Mouse (Mus musculus) limb, embryonic 15.5 days (tissue): Measurements from ENCODE around the gene Tcta. TPM values are rescaled to one million over a fixed set of nuclear protein-coding genes. Genes with fewer than 3 reads are reported as not detected.
"Not testable (repeated sequence)": the region's sequence is repeated elsewhere in the genome, so short reads cannot be mapped to it uniquely, and the experiment has no call there.

Experiments
- ATAC-seq: fragments of 200-750 bp; cut with Nextera tagmentation; 2 replicates; pipeline ENCODE4 v1.8.0; 2017; ENCODE audit warnings: low read depth, moderate TSS enrichment; ENCODE audit not compliant: insufficient number of reproducible peaks, low FRiP score, low TSS enrichment
- H3K27ac ChIP-seq: fragments of 300-500 bp; sonication (generic); 2 replicates; pipeline ENCODE4 v1.5.1; 2015; ENCODE audit warnings: moderate library complexity, mild to moderate bottlenecking, inconsistent platforms
- H3K27me3 ChIP-seq: fragments of 300-500 bp; sonication (generic); 2 replicates; pipeline ENCODE4 v1.6.1; 2015; ENCODE audit warnings: inconsistent platforms
- H3K36me3 ChIP-seq: fragments of 300-500 bp; sonication (generic); 2 replicates; pipeline ENCODE4 v1.6.1; 2015; ENCODE audit warnings: inconsistent platforms
- H3K4me1 ChIP-seq: fragments of 300-500 bp; sonication (generic); 2 replicates; pipeline ENCODE4 v1.6.1; 2015; ENCODE audit warnings: inconsistent platforms
- H3K4me2 ChIP-seq: fragments of 300-500 bp; sonication (generic); 2 replicates; pipeline ENCODE4 v1.6.1; 2015; ENCODE audit warnings: mild to moderate bottlenecking, inconsistent platforms
- H3K4me3 ChIP-seq: fragments of 300-500 bp; sonication (generic); 2 replicates; pipeline ENCODE4 v1.5.1; 2015; ENCODE audit warnings: mild to moderate bottlenecking, inconsistent platforms
- H3K9ac ChIP-seq: fragments of 300-500 bp; sonication (generic); 2 replicates; pipeline ENCODE4 v1.6.1; 2015; ENCODE audit warnings: inconsistent platforms
- H3K9me3 ChIP-seq: fragments of 300-500 bp; sonication (generic); 2 replicates; pipeline ENCODE4 v1.6.1; 2016; ENCODE audit warnings: inconsistent platforms
- WGBS: fragments of 180-500 bp; shearing (Covaris S2); methylation state at CpG from one replicate; pipeline ENCODE4 v1.1.7; 2015; 5-methylcytosine and 5-hydroxymethylcytosine counted together
- polyA plus RNA-seq: library from polyadenylated mRNA; unstranded; fragments of >200 nt; fragmentation: Nextera tagmentation; extraction: Ambion mirVana; gene quantifications from 2 replicates; pipeline ENCODE4 v1.2.1, GENCODE M21; 2015

Tcta gene
- polyA plus RNA-seq, 1 experiment from 2014 or later: 44.3 TPM

GRCm38 (mm10) chr9:108340258-108341138, 34.5 kb upstream of the Tcta start:
- peak overlapping the region; percentile 93 for H3K9ac ChIP-seq
- peak overlapping the region; percentile 74 for H3K4me3 ChIP-seq
- no peaks in the 10 kb centered on the region for H3K9me3 ChIP-seq
- 57% methylated on average over 10 of the region's 10 CpGs for WGBS
- H3K27ac ChIP-seq: peak overlapping the region; percentile 96
- peak overlapping the region; percentile 71 for H3K4me2 ChIP-seq
- H3K27me3 ChIP-seq: no peaks in the 10 kb centered on the region
- ATAC-seq: no peak
- H3K4me1 ChIP-seq: peaks cover 28% of the 10 kb centered on the region
- H3K36me3 ChIP-seq: peaks cover 13% of the 10 kb centered on the region

GRCm38 (mm10) chr9:108339886-108340257, 33.9 kb upstream of the Tcta start:
- peak overlapping the region; percentile 93 for H3K9ac ChIP-seq
- peak overlapping the region; percentile 74 for H3K4me3 ChIP-seq
- 5% methylated on average over 20 of the region's 20 CpGs for WGBS
- H3K9me3 ChIP-seq: no peaks in the 10 kb centered on the region
- peaks cover 28% of the 10 kb centered on the region for H3K4me1 ChIP-seq
- peak overlapping the region; percentile 96 for H3K27ac ChIP-seq
- peak overlapping the region; percentile 71 for H3K4me2 ChIP-seq
- H3K27me3 ChIP-seq: no peaks in the 10 kb centered on the region
- no peak for ATAC-seq
- peaks cover 19% of the 10 kb centered on the region for H3K36me3 ChIP-seq

DNA sequence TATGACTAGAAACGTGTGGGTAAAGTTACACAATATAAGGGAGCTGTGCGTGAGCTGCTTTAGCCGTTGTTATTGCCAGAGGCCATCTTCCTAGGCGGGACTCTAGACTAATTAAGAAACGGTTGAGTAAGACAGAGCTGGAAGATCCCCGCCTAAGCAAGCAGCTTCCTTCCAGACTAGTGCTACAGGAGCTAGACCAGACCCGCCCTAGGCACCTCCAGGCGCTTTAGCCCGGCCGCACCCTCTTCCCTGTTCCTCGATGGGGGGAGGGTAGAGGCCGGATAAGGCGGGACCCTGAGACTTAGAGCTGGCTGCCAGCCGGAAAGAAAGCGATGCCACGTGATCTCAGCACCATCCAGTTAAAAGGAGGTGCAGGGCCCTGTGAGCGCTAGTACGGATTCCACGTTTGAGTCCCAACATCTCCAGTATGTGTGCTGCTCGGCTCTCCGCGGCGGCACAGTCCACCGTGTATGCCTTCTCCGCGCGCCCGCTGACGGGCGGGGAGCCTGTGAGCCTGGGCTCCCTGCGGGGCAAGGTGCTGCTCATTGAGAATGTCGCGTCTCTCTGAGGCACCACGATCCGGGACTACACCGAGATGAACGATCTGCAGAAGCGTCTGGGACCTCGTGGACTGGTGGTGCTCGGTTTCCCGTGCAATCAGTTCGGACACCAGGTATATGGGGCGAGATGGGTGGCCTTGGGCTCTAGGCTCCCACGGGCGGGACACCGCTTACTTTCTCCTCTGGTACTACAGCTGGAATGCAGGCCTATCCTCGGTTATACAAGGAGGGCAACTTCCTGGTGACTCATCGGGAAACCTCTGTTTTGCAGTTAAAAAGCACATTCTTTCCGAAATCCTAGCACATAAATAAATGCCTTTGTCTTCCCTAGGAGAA, 33.2 kb upstream of the Tcta start, which contains the start of gene Gpx1:
Gpx1 (plus strand) TSS at position 18 of the 896 bp plus-strand sequence.
- peaks cover 27% of the 10 kb centered on the region for H3K36me3 ChIP-seq
- peak within 1 kb of the TSS; percentile 74 for H3K4me3 ChIP-seq
- no peaks in the 10 kb centered on the region for H3K27me3 ChIP-seq
- H3K4me1 ChIP-seq: peaks cover 28% of the 10 kb centered on the region
- peak within 1 kb of the TSS; percentile 71 for H3K4me2 ChIP-seq
- no peaks in the 10 kb centered on the region for H3K9me3 ChIP-seq
- ATAC-seq: peak; percentile 94
- under 1% methylated on average over 49 of the region's 49 CpGs for WGBS
- peak within 1 kb of the TSS; percentile 96 for H3K27ac ChIP-seq
- peak within 1 kb of the TSS; percentile 93 for H3K9ac ChIP-seq

DNA sequence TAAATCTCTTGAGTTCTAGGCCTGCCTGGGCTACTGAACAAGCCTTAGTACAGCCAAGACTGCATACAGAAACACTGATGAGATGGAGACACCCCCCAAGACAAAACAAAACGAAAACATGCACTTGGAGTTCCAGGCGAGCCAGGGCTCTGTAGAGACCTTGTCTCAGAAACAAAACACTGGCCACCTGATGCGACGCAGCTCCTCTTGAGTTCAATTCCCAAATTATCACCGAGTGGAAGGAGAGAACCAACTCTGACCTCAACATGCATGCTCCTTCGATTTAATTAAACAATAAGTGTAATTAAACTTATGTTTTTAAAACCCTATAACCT, 32.6 kb upstream of the Tcta start:
- 18% methylated on average over 6 of the region's 6 CpGs for WGBS

GRCm38 (mm10) chr9:108337848-108338550, 32.0 kb upstream of the Tcta start:
- Histone ChIP-seq H3K27ac (peak overlapping the region; percentile 96), H3K4me2 (peak overlapping the region; percentile 71; the same call in 1 of the 2 replicates), H3K4me1 (peaks cover 28% of the 10 kb centered on the region), H3K4me3 (no peak overlapping the region), H3K9me3 (no peaks in the 10 kb centered on the region), H3K36me3 (peaks cover 35% of the 10 kb centered on the region), H3K27me3 (no peaks in the 10 kb centered on the region), H3K9ac (no peak overlapping the region)
- 70% methylated on average over 10 of the region's 10 CpGs for WGBS
- ATAC-seq: no peak

More for the DNA sequence above, 32.6 kb upstream of the Tcta start:
- Histone ChIP-seq H3K27me3 (no peaks in the 10 kb centered on the region), H3K4me1 (peaks cover 28% of the 10 kb centered on the region), H3K9me3 (no peaks in the 10 kb centered on the region), H3K9ac (no peak overlapping the region), H3K4me2 (peak overlapping the region; percentile 71), H3K27ac (peak overlapping the region; percentile 96), H3K36me3 (peaks cover 32% of the 10 kb centered on the region), H3K4me3 (peak overlapping the region; percentile 74)
- no peak for ATAC-seq

DNA sequence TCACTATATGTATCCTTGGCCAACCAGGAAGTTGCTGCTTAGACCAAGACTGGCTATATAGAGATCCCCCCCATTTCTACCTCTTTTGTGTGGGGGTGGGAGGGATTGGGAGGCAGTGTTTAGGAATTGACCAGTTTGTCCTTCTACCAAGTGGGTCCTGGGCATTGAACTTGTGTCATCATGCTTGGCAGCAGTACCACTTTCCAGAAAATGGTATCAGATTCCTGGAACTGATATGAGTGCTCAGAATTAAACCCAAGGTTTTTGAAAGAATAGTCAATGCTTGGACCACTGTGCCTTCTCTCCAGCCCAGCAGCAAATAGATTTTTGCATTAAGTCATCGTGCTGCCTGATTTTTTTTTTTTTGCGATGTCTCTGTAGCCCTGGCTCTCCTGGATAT, 19.9 kb upstream of the Tcta start:
- Histone ChIP-seq H3K4me2 (no peak overlapping the region), H3K4me3 (no peak overlapping the region), H3K9ac (no peak overlapping the region), H3K9me3 (no peaks in the 10 kb centered on the region), H3K27me3 (no peaks in the 10 kb centered on the region), H3K4me1 (no peaks in the 10 kb centered on the region), H3K27ac (no peak overlapping the region), H3K36me3 (peaks cover 41% of the 10 kb centered on the region)
- ATAC-seq: no peak
- WGBS: 97% methylated on average over 2 of the region's 2 CpGs

DNA sequence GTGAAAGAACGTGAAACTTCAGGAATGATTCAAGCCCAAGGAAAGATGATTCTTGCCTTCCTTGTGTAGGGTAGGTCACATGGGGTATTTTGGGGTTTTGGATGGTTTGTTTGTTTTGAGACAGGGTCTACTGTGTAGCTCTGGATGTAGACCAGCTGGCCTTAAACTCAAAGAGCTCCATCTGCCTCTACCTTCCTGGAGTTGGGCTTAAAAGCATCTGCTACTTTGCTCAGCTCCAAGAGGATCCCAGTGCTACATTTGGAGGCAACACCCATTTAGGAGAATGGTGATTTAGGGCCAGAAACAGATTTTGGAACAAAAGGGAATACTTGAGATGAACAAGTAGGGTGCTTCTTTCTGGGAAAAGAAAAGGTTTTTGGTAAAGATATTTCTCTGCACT, 18.8 kb upstream of the Tcta start:
- Histone ChIP-seq H3K27ac (no peak overlapping the region), H3K27me3 (no peaks in the 10 kb centered on the region), H3K4me2 (no peak overlapping the region), H3K9me3 (no peaks in the 10 kb centered on the region), H3K9ac (no peak overlapping the region), H3K4me3 (no peak overlapping the region), H3K36me3 (peaks cover 36% of the 10 kb centered on the region), H3K4me1 (no peaks in the 10 kb centered on the region)
- WGBS: 98% methylated on average over 1 of the region's 1 CpGs
- ATAC-seq: no peak

- 91% methylated on average over 7 of the region's 7 CpGs for WGBS
- H3K4me1 ChIP-seq, H3K9ac ChIP-seq, H3K4me2 ChIP-seq, ATAC-seq, H3K4me3 ChIP-seq, H3K9me3 ChIP-seq, H3K27me3 ChIP-seq, H3K27ac ChIP-seq: not testable (repeated sequence)
- peaks cover 14% of the 10 kb centered on the region for H3K36me3 ChIP-seq
These were observed 16.1 kb upstream of the Tcta start for GRCm38 (mm10) chr9:108322054-108322453.

GRCm38 (mm10) chr9:108318462-108318861, 12.5 kb upstream of the Tcta start:
- Histone ChIP-seq H3K4me2 (no peak overlapping the region), H3K4me3 (no peak overlapping the region), H3K27ac (no peak overlapping the region), H3K9me3 (no peaks in the 10 kb centered on the region), H3K9ac (no peak overlapping the region), H3K36me3 (peaks cover 22% of the 10 kb centered on the region), H3K4me1 (0 out of 2 replicates have a peak, but pooled peaks cover 2% of the 10 kb centered on the region), H3K27me3 (no peaks in the 10 kb centered on the region)
- no peak for ATAC-seq
- 83% methylated on average over 2 of the region's 2 CpGs for WGBS

DNA sequence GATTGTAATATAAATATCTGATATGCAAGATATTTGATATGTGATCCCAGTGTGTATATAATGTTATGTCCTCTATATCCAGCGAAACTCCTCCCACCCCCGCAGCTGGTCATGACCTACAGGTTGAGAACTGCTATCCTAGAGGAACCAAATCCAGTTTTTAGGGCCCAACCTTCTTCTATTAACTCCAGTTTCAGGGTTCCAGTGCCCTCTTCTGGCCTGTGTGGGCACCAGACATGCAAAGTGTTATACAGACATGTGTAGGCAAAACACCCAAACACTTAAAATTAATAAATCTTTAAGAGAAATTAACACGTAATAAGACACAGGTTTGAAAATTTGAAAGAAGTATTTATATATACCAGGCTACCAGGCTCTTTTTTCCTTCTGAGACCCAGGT, 11.6 kb upstream of the Tcta start:
- no peak overlapping the region for H3K4me3 ChIP-seq
- H3K9ac ChIP-seq: no peak overlapping the region
- ATAC-seq: no peak
- no peaks in the 10 kb centered on the region for H3K27me3 ChIP-seq
- 0 out of 2 replicates have a peak, but pooled peaks cover 2% of the 10 kb centered on the region for H3K4me1 ChIP-seq
- H3K27ac ChIP-seq: no peak overlapping the region
- peaks cover 24% of the 10 kb centered on the region for H3K36me3 ChIP-seq
- no peaks in the 10 kb centered on the region for H3K9me3 ChIP-seq
- H3K4me2 ChIP-seq: no peak overlapping the region
- WGBS: 92% methylated on average over 3 of the region's 3 CpGs

- ATAC-seq: no peak
- H3K27ac ChIP-seq: no peak overlapping the region
- H3K4me2 ChIP-seq: peak overlapping the region; percentile 65
- H3K27me3 ChIP-seq: no peaks in the 10 kb centered on the region
- peaks cover 26% of the 10 kb centered on the region for H3K4me1 ChIP-seq
- peak overlapping the region; percentile 89 for H3K4me3 ChIP-seq
- no peak overlapping the region for H3K9ac ChIP-seq
- H3K9me3 ChIP-seq: no peaks in the 10 kb centered on the region
- peaks cover 14% of the 10 kb centered on the region for H3K36me3 ChIP-seq
- 56% methylated on average over 2 of the region's 2 CpGs for WGBS
These were observed 2.2 kb upstream of the Tcta start for GRCm38 (mm10) chr9:108308141-108308540.
